Mouse (Mus musculus): ENCODE results near the gene Fpr3.

DNA sequence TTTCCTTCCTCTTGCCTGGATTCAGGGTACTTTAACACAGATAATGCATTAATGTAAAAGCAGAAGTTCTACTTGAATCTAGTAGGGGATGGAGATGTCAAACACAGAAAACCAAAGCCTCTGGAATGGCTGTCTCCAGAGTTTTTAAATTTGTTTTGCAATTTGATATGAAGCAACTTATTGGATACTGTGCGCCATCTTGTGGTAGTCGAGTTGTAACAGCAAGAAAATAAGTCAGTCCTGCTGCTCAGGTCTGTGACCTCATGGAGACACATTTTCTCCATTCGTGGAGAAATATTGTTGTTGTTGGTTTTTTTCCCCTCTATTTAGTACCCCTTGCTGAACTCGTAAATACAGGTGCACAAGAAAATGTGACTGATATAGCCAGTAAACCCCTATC is 8.4 kb downstream of the Fpr3 start:
- peak; percentile 33; the same call in 1 of the 2 replicates for TF ChIP-seq CTCF (IDR thresholded peaks at IDR 0.05; ENCODE audit: borderline replicate concordance, insufficient read depth, low read depth, low read length)
- no peak for TF ChIP-seq POLR2A (IDR thresholded peaks at IDR 0.05; ENCODE audit: borderline replicate concordance, insufficient read depth, low read length)

Measured in cerebellum, adult 2 months (tissue).